Mouse (Mus musculus) limb, embryonic 11.5 days (tissue): Measurements from ENCODE around the gene Plcb3. TPM values are rescaled to one million over a fixed set of nuclear protein-coding genes. Genes with fewer than 3 reads are reported as not detected.

Experiments
- ATAC-seq: fragments of 200-750 bp; cut with Nextera tagmentation; 2 replicates; pipeline ENCODE4 v1.8.0; 2017; ENCODE audit warnings: low read depth; ENCODE audit not compliant: insufficient number of reproducible peaks, low FRiP score, low TSS enrichment
- DNase-seq: peaks from one replicate; pipeline ENCODE4 v3.0.0-alpha.2; 2015; ENCODE audit warnings: low spot score
- H3K27ac ChIP-seq: fragments of 300-500 bp; sonication (generic); replicated peaks from 2 replicates; pipeline ENCODE4 v1.5.1; 2014; ENCODE audit warnings: low read depth, mild to moderate bottlenecking, low read length
- H3K27me3 ChIP-seq: fragments of 300-500 bp; sonication (generic); 2 replicates; pipeline ENCODE4 v1.6.1; 2014; ENCODE audit warnings: mild to moderate bottlenecking, low read length, mixed read lengths; ENCODE audit not compliant: control insufficient read depth, insufficient read depth
- H3K36me3 ChIP-seq: fragments of 300-500 bp; sonication (generic); 2 replicates; pipeline ENCODE4 v1.6.1; 2014; ENCODE audit warnings: mild to moderate bottlenecking, low read length, moderate library complexity, mixed read lengths; ENCODE audit not compliant: control insufficient read depth, insufficient read depth
- H3K4me1 ChIP-seq: fragments of 300-500 bp; sonication (generic); 2 replicates; pipeline ENCODE4 v1.6.1; 2014; ENCODE audit warnings: low read length, mixed read lengths; ENCODE audit not compliant: control insufficient read depth, insufficient read depth
- H3K4me2 ChIP-seq: fragments of 300-500 bp; sonication (generic); 2 replicates; pipeline ENCODE4 v1.6.1; 2014; ENCODE audit warnings: low read depth, mild to moderate bottlenecking, moderate library complexity; ENCODE audit not compliant: severe bottlenecking
- H3K4me3 ChIP-seq: fragments of 300-500 bp; sonication (generic); 2 replicates; pipeline ENCODE4 v1.5.1; 2014; ENCODE audit warnings: low read depth, low read length
- H3K9ac ChIP-seq: fragments of 300-500 bp; sonication (generic); 2 replicates; pipeline ENCODE4 v1.6.1; 2014; ENCODE audit warnings: mild to moderate bottlenecking, low read length
- H3K9me3 ChIP-seq: fragments of 300-500 bp; sonication (generic); 2 replicates; pipeline ENCODE4 v1.6.1; 2016; ENCODE audit warnings: low read length; ENCODE audit not compliant: control insufficient read depth
- WGBS: fragments of 180-500 bp; shearing (Covaris S2); extraction: QIAGEN DNeasy Blood & Tissue Kit; methylation state at CpG from one replicate; pipeline ENCODE4 v1.1.7; 2014; 5-methylcytosine and 5-hydroxymethylcytosine counted together
- polyA plus RNA-seq: library from polyadenylated mRNA; unstranded; fragments of >200 nt; fragmentation: Nextera tagmentation; extraction: Ambion mirVana; gene quantifications from 2 replicates; pipeline ENCODE4 v1.2.1, GENCODE M21; 2014

Plcb3 gene
- polyA plus RNA-seq, 1 experiment from 2014 or later, result 24.4 TPM

DNA sequence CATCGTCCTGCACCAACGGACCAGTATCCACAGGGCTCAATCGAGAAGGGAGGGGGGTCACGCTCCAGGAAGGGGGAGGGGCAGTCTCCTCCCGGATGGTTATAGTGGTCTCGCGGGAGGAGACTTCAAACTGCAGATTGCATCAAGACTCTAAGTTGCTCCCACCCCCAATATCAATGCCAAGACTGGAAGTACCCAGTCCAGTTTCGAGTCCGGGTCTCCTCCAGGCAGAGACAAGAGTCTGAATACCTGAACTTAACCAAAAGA, 51.0 kb downstream of the Plcb3 start, which contains the start of gene Catsperz:
Gene Catsperz (minus strand): TSS at position 74 of the 267 bp plus-strand sequence.
- Histone ChIP-seq H3K4me1 (peaks cover 7% of the 10 kb centered on the region), H3K4me2 (peak within 1 kb of the TSS; percentile 23; the same call in 1 of the 2 replicates), H3K9me3 (no peaks in the 10 kb centered on the region), H3K4me3 (peak within 1 kb of the TSS; percentile 2; the same call in 1 of the 2 replicates), H3K9ac (no peak within 1 kb of the TSS), H3K27me3 (peaks cover 67% of the 10 kb centered on the region), H3K27ac (no peak within 1 kb of the TSS), H3K36me3 (no peaks in the 10 kb centered on the region)
- 2% methylated on average over 9 of the region's 9 CpGs for whole genome bisulfite sequencing
- ATAC-seq, result no peak
- DNase-seq, result no peak

DNA sequence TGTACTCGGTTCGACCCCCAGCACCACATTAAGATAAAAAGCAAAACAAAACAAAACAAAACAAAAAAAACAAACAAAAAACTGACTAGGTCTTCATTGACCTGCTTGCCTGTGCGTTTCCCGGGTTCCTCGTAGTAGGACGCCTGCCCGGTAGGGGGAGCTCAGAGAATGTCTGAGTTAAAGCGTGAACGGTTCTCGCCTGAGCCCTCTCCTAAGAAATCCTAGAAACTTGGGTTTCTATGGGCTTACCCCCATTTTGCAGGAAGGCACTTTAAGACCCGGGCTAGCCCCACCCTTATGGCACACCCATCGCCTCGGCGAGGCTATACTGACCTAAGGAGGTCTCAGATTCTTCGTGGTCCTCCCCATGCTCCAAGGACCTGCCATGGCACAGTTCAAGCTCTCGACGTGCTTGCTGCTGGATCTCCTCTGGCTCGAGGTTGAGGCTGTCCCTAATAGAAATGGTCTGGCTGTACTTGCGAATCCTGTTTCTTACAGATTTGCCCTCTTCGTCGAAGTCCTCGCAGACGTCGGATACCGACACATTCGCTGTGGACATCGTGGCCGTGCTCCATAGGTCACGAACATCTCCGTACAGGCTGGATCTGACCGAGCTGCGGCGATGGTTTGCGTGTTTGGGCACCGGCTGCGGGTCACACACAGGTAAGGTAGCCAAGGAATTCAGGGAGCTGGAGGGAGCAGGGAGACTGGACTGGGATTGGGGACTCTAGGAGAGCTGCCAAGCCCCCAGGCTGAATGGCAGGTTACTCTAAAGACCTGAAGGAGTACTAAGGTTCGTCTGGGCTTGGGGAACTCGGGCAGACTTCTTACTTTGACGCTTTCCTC, 51.6 kb downstream of the Plcb3 start:
- Histone ChIP-seq H3K4me1 (peaks cover 7% of the 10 kb centered on the region), H3K27ac (no peak overlapping the region), H3K4me3 (no peak overlapping the region), H3K27me3 (peaks cover 63% of the 10 kb centered on the region), H3K36me3 (no peaks in the 10 kb centered on the region), H3K9me3 (no peaks in the 10 kb centered on the region), H3K4me2 (peak overlapping the region; percentile 23; the same call in 1 of the 2 replicates), H3K9ac (no peak overlapping the region)
- peak; percentile 87 for DNase-seq
- ATAC-seq, result no peak
- WGBS, result 5% methylated on average over 39 of the region's 39 CpGs

DNA sequence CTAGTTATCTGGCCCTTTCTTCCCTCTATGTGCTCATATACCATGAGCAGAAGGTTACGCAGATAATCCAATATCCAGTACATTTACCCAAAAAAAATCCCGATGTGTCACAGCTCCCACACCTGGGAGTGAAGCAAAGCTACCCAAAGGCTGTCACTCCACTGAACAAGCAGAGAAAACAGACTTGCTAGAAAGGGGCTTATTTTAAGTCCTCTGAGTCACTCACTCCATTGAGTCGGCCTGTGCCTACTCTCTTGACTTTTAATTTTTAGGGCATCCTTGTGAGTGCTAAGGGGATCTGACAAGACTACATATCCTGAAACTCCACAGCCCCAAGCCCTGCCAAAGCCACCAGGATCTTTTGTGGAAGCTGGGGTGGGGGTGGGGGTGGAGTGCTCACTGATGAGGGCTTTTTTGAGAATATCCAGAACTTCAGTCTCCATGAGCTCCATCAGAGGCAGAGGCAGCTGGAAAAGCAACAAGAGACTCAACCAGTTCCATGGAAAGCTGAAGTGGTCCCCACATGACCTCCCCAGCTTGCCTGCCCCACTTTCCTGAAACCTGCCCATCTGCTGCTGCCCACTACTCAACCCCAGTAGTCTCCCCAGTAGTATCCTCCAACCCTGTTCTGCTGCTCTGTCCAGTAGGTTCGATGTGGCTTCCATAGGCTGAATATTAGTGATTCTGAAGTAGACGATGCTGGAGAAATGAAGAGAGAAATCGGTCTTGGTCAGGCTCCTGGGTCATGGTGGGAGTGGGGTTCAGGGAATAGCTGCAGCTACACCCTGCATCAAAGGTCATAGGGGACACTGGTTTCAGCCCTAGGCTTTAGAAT, 53.2 kb downstream of the Plcb3 start:
- no peak for DNase-seq
- Histone ChIP-seq H3K4me3 (no peak overlapping the region), H3K9me3 (no peaks in the 10 kb centered on the region), H3K4me2 (no peak overlapping the region), H3K27ac (no peak overlapping the region), H3K27me3 (peaks cover 54% of the 10 kb centered on the region), H3K4me1 (peaks cover 7% of the 10 kb centered on the region), H3K9ac (no peak overlapping the region), H3K36me3 (no peaks in the 10 kb centered on the region)
- no peak for ATAC-seq
- 65% methylated on average over 6 of the region's 6 CpGs for WGBS

DNA sequence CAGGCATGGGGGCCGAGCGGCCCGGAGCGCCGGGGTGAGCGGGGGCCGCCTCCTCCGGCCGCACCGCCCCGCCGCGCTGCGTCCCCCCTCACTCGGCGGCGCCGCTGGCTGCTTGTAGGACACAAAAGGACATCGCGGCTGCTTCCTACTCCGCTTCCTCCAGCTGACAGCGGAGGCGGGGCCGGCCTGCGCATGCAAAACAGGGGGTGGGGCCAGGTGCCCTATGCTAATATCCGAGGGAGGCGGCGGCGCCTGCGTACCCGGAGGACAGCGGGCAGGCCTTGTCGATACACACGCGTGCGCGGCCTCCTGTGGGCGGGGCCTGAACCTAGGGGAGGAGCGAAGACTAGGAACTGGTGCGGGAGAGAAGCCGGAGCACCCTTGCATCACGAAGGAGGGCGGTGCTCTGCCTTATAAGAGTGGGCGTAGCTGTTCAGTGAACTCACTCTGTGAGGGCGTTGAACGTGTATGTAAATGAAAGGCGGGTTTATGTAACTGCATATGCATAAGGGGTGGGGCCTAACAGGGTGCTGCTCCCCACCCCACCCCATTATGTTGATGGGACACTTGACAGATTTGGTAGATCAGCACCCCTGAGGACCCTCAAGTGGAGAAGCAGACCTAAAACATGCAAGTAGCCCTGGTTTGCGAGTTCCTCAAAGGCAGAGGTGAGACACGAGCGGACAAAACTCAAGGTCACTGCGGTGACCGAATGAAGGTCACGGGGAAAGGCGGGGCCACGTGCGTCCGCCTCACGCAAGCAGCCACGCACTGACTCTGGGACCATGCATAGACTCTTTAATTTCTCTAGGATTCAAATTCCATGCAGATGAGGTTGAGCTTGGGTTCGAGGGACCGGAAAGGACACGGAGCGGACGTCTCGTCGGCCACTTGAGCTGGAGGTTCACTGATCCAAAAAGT, 54.4 kb downstream of the Plcb3 start, which contains the start of gene Esrra:
Gene Esrra (minus strand): TSS at position 167 of the 921 bp plus-strand sequence.
- ATAC-seq (peak; percentile 93), DNase-seq (peak; percentile 100)
- Histone ChIP-seq H3K27me3 (peaks cover 42% of the 10 kb centered on the region), H3K4me3 (peak within 1 kb of the TSS; percentile 54), H3K9me3 (no peaks in the 10 kb centered on the region), H3K4me2 (peak within 1 kb of the TSS; percentile 87), H3K9ac (peak within 1 kb of the TSS; percentile 64), H3K27ac (no peak within 1 kb of the TSS; the same call in 1 of the 2 replicates), H3K36me3 (no peaks in the 10 kb centered on the region), H3K4me1 (peaks cover 5% of the 10 kb centered on the region)
- WGBS, result under 1% methylated on average over 55 of the region's 66 CpGs

DNA sequence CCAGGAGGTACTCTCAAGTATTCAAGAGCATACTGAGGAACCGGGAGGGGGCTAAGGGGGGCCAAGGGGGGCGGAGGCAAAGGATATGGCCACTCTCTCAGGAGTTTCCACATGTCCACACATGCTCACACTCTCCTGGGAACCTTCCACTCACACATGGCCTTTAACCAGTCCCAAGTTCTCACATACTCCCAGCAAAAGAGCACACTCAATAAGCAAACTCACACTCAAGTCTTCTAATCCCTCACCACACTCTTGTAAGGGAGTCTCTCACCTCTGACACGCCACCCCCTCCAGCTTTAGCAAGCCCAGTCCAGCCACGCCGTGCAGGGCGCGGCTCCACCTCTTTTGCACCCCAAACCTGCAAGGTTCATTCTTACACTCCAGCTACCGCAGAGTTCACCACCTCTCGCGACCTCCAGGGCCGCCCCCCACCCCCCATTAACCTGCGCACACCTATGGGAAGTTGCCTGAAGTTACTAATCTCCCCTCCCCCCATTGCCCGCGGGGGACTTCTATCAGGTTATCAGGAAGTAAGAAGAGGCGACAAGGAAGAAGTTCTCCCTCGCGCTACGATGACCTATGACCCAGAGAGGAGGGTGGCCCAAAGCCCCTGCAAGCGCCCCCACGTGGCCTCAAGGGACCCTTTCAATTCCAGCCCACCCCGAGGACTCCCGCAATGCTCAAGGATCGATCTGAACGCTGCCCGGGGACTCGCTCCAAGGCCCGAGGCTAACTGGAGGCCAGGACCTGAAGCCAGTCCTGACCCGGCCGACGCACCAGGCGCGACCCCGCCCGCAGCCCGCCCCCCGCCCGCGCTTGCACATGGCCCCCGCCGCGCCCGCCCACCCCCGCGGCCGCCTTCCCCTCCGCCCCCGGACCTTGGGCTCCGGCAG, 55.3 kb downstream of the Plcb3 start:
- Histone ChIP-seq H3K27ac (no peak overlapping the region; the same call in 1 of the 2 replicates), H3K27me3 (peaks cover 33% of the 10 kb centered on the region), H3K9ac (peak overlapping the region; percentile 64), H3K36me3 (no peaks in the 10 kb centered on the region), H3K4me2 (peak overlapping the region; percentile 87), H3K4me3 (peak overlapping the region; percentile 54), H3K9me3 (no peaks in the 10 kb centered on the region), H3K4me1 (peaks cover 5% of the 10 kb centered on the region)
- 2% methylated on average over 23 of the region's 48 CpGs for WGBS
- ATAC-seq (peak; percentile 22), DNase-seq (peak; percentile 65)

DNA sequence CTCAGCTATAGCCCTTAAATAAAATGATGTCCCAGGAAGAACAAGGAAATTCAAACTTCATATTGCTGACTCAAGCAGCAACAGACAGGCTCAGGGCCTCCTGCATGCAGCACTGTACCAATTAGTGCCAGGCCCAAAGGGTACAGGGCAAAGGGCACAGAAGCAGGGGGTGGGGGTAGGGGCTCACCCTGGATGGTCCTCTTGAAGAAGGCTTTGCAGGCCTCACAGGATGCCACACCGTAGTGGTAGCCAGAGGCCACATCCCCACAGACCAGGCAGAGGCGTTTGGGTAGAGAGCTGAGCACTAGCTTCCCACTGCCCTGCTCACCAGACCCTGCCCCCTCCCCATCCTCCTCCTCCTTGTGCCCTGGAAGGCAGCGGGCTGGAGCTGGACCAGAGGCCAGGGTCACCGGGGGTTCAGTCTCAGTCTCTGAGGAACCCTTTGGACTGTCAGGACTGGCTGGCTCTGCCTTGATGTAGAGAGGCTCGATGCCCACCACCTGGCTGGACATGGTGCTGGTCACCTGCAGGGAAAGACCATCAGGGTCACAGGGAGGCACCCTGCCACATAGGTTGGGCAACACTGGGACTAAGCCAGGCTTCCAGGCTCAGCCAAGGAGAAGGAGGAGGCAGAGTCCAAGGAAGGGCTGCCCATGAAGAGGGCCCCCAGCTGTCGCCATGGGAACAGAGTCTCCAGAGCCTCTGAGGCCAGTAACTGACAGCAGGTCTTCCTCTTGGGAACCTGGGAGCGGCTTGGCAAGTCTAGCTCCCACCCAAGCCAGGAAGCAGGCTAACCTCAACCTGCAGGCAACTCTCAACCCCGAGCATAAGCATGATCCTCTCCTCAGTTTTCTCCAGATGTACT, 56.2 kb downstream of the Plcb3 start:
- DNase-seq, result no peak
- Histone ChIP-seq H3K36me3 (no peaks in the 10 kb centered on the region), H3K9me3 (no peaks in the 10 kb centered on the region), H3K27me3 (peaks cover 24% of the 10 kb centered on the region), H3K27ac (no peak overlapping the region), H3K4me2 (peak overlapping the region; percentile 87; the same call in 1 of the 2 replicates), H3K4me3 (no peak overlapping the region), H3K9ac (peak overlapping the region; percentile 30; the same call in 1 of the 2 replicates), H3K4me1 (peaks cover 5% of the 10 kb centered on the region)
- 0 out of 2 replicates have a peak, but pooled peaks have one; percentile 3 for ATAC-seq
- 43% methylated on average over 8 of the region's 8 CpGs for WGBS

DNA sequence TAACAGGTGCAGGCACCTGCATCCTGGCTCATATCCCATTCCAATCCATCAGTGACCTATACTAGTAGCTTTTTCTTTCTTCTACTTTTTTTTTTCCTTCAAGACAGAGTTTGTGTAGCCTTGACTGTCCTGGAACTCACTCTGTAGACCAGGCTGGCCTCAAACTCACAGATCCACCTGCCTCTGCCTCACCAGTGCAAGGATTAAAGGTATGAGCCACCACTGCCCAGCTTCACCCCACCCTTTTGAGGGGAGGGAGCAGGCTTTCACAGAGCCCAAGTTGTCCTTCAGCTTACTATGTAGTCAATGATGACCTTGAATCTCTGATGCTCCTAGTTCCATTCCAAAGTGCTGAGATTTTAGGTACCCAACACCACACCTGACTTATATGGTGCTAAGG, 56.8 kb downstream of the Plcb3 start:
- Histone ChIP-seq H3K4me1 (peaks cover 5% of the 10 kb centered on the region), H3K27ac (no peak overlapping the region), H3K9ac (0 out of 2 replicates have a peak overlapping the region, but pooled peaks have one; percentile 30), H3K9me3 (no peaks in the 10 kb centered on the region), H3K4me2 (no peak overlapping the region), H3K4me3 (no peak overlapping the region), H3K36me3 (no peaks in the 10 kb centered on the region), H3K27me3 (peaks cover 18% of the 10 kb centered on the region)
- DNase-seq (no peak), ATAC-seq (no peak)
